Mouse (Mus musculus): Measurements from ENCODE around the gene Prelp.

- TF ChIP-seq CTCF (IDR thresholded peaks at IDR 0.05; ENCODE audit: borderline replicate concordance, control insufficient read depth, extremely low read depth, insufficient read depth, low read length, poor library complexity) (no peak), POLR2A (IDR thresholded peaks at IDR 0.05; ENCODE audit: control insufficient read depth, extremely low read depth, insufficient read depth, low read length, poor library complexity) (no peak)
These were observed 22.1 kb downstream of the Prelp start for GRCm38 (mm10) chr1:133899043-133899542.
